Mouse (Mus musculus): ENCODE measurements at regions not wholly inside any gene's neighbourhood (a gene's known extent, or its start where the extent isn't known, plus 50 kb on each side); places are given as distances from the start of the nearest gene placed in this dataset.

GRCm38 (mm10) chr19:15851622-15852021, 95.5 kb downstream of the Psat1 start:
- DNase-seq (ENCODE audit: extremely low spot score in 1 of 2, low spot score in 1 of 2): no peak

GRCm38 (mm10) chr19:15850722-15851121, 96.4 kb downstream of the Psat1 start:
- DNase-seq (ENCODE audit: extremely low spot score in 1 of 2, low spot score in 1 of 2): no peak

GRCm38 (mm10) chr19:15849235-15849634, 97.9 kb downstream of the Psat1 start:
- no peak for DNase-seq (ENCODE audit: extremely low spot score in 1 of 2, low spot score in 1 of 2)

- DNase-seq (ENCODE audit: extremely low spot score in 1 of 2, low spot score in 1 of 2): no peak
These were observed 108.8 kb downstream of the Psat1 start for GRCm38 (mm10) chr19:15838327-15838726.

GRCm38 (mm10) chr19:15837715-15838175, 109.4 kb downstream of the Psat1 start:
- DNase-seq (ENCODE audit: extremely low spot score in 1 of 2, low spot score in 1 of 2): no peak

GRCm38 (mm10) chr19:15836956-15837714, 110.0 kb downstream of the Psat1 start:
- DNase-seq (ENCODE audit: extremely low spot score in 1 of 2, low spot score in 1 of 2): no peak

GRCm38 (mm10) chr19:15836201-15836955, 110.8 kb downstream of the Psat1 start:
- no peak for DNase-seq (ENCODE audit: extremely low spot score in 1 of 2, low spot score in 1 of 2)

- DNase-seq (ENCODE audit: extremely low spot score in 1 of 2, low spot score in 1 of 2): no peak
These were observed 116.8 kb downstream of the Psat1 start for GRCm38 (mm10) chr19:15830385-15830784.

- no peak for DNase-seq (ENCODE audit: extremely low spot score in 1 of 2, low spot score in 1 of 2)
These were observed 118.0 kb downstream of the Psat1 start for GRCm38 (mm10) chr19:15829158-15829557.

- DNase-seq (ENCODE audit: extremely low spot score in 1 of 2, low spot score in 1 of 2): no peak
These were observed 119.0 kb downstream of the Psat1 start for GRCm38 (mm10) chr19:15827990-15828705.

- DNase-seq (ENCODE audit: extremely low spot score in 1 of 2, low spot score in 1 of 2): no peak
These were observed 119.8 kb downstream of the Psat1 start for GRCm38 (mm10) chr19:15827120-15827989.

- no peak for DNase-seq (ENCODE audit: extremely low spot score in 1 of 2, low spot score in 1 of 2)
These were observed 123.3 kb downstream of the Psat1 start for GRCm38 (mm10) chr19:15823688-15824371.

- no peak for DNase-seq (ENCODE audit: extremely low spot score in 1 of 2, low spot score in 1 of 2)
These were observed 127.1 kb downstream of the Psat1 start for GRCm38 (mm10) chr19:15820020-15820419.

GRCm38 (mm10) chr19:15815166-15815565, 132.0 kb downstream of the Psat1 start:
- DNase-seq (ENCODE audit: extremely low spot score in 1 of 2, low spot score in 1 of 2): no peak

- no peak for DNase-seq (ENCODE audit: extremely low spot score in 1 of 2, low spot score in 1 of 2)
These were observed 138.1 kb downstream of the Psat1 start for GRCm38 (mm10) chr19:15809008-15809407.

GRCm38 (mm10) chr19:15807681-15808080, 139.5 kb downstream of the Psat1 start:
- DNase-seq (ENCODE audit: extremely low spot score in 1 of 2, low spot score in 1 of 2): no peak

- no peak for DNase-seq (ENCODE audit: extremely low spot score in 1 of 2, low spot score in 1 of 2)
These were observed 143.8 kb downstream of the Psat1 start for GRCm38 (mm10) chr19:15803131-15803889.

- DNase-seq (ENCODE audit: extremely low spot score in 1 of 2, low spot score in 1 of 2): no peak
These were observed 144.5 kb downstream of the Psat1 start for GRCm38 (mm10) chr19:15802641-15803040.
